Mouse (Mus musculus) v-Abl transformed pro-B cells (cell line): ENCODE data around the gene Cit.

Source experiments
- in situ Hi-C, 2 experiments: fragments of 400-800 bp; cut with MboI; formaldehyde crosslinking; loops; one replicate each; pipeline ENCODE4 v1.15.1; 2025; ENCODE audit not compliant: unreplicated experiment in 2 of 2

Gene Cit

DNA sequence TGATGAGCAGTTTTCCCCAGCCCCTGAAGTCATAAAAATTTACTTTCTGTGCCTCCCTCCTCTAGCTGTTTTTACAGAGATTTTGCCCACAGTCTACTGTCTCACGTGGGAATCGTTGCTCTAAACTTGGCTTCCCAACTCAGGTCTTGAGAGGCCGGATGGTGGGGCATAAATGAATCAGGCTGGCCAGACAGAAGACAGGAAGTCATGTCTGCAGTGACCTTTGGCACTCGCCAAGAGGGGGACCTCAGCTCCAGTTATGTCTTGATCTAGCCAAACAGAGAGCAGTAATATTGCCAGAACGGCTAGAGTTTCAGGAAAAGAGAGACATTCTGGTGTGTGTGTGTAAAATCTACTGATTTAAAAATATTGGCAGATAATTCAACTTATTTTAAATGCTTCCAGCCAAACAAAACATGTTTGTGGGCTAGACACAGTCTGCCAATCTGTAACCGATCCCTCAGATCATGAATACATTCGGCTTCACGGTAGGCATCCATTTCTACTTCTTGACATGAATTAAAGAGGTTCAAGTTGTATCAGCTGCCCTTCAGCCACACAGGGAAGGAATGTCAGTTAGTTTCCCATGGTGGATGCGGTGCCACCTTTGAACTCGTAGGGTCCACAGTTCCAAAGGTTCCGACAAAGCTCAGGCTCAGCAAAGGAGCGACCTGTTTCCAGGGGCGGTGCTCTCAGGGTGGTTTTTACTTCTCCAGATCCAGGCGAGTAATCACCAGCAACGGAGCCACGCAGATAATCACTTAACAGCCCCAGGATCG lies 5.4 kb downstream of the Cit start:
- in situ Hi-C loops = no loop called here

DNA sequence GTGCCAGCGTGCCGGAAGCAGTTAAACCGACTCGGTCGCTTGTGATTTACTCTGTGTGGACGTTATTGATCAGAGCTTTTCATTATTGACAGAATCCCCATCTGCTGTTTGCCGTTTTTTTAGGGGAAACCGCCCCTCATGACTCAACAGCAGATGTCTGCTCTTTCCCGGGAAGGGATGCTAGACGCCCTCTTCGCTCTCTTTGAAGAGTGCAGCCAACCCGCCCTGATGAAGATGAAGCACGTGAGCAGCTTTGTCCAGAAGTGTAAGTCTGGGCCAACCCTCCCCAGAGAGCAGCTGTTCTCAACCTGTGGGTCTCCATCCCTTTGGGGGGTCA lies 5.9 kb downstream of the Cit start:
- in situ Hi-C loops = no loop called here

DNA sequence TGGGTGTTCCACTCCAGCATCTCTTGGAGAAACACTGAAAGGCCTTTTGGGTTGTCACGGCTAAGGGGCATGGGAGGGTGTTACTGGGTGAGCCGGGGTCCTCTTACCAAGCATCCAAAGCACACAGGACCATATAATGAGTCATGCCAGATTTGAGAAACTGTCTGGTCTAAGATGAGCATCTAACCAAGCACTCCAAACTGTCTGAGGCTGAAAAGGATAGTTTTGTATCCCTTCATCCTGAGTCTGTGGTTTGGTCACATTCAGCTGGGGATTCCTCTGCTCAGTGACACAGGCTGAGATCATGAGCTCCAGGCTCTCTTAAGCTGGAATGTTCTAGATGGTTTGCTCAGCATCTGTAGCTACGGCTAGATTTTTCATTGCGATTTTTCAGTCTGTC lies 7.4 kb downstream of the Cit start:
- in situ Hi-C loops = no loop called here

DNA sequence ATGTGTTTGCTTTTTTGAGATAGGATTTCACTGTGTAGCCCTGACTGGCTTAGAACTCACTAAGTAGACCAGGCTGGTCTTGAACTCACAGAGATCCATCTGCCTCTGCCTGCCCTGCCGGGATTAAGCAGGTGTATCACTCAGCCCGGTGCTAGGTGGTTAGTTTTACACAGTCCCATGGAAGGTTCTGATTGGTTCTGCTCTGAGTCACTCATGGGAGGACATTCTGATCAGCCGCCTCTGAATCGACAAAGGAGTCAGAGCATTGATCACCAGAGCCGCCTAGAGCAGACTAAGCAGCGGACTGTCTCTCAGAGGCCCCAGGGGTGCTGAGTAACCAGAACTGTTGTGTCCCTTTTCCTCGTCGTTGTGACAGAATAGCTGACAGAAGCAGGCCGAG lies 8.6 kb downstream of the Cit start:
- in situ Hi-C loops = no loop called here

DNA sequence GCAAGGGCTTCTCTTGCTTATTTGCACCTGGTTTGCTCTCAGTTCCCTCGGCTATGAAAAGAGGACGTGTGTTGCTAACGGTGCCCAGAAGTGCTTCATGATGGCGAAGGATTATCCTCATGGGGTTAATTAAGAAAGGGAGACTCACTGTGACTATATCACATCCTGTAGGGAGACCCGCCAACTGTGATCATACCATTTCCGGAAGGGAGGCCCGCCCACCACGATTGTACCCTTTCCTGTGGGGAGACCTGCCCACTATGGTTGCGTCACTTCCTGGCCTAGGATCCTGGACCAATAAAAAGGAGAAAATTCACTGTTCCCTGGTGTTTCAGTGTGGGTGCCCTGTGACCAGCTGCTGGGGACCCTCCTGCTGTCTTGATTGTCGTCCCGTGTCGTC lies 9.3 kb downstream of the Cit start:
- in situ Hi-C loops = no loop called here

DNA sequence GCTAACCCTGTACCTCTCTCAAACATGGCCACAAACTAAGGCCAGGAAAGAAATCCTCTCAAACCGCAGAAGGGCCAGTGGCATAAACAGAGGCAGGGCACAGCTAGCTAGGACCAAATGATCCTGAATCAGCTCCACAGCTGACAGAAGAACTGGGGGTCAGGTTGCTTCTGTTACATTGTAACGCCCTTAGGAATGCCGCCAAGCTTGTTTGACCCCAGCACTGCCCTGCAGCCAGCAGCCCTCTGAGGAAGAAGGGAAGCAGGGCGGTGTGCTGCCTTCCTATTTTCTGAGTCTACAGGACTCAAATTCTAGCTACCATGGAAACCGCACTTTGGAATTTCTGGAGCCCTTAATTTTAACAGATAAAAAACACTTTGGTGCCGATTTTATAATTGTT lies 13.6 kb downstream of the Cit start:
- in situ Hi-C loops = no loop called here

DNA sequence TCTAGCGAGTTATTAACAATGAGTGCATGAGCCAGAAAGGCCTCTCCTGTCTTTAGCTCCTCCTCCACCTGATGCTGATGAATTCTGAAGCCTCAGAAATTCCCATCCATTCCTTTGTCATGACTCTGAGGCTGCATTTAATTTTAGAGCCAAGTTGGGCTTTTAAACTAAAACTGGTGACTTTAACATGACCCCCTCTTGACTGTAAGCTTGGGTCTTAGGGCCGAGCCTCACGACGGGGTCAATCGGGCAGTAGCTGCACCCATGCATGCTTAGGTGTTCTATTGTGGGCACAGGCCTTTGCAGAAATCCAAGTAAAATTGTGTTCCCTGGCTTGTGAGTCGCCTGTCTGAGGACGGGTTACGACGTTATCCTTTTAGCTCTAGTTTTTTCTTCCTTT lies 14.4 kb downstream of the Cit start:
- in situ Hi-C loops = no loop called here

DNA sequence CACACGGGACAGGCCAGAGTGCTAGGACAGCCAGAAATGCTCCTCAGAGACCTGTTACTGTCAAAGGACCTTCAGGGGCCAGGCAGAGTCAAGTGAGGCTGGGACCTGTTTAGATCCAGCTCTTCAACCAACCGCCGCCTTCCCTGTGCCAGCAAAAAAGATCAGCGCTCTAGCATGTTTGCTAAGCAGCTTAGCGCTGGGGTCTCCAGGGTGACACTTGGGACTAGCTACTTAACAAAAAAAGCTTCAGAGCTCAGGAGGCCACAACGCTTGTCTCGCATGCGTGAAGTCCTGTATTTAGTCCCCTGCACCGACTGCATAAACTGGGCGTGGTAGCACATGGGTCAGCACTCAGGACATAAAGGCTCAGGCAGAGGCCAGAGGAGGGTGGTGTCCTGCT lies 16.9 kb downstream of the Cit start:
- in situ Hi-C loops = no loop called here

DNA sequence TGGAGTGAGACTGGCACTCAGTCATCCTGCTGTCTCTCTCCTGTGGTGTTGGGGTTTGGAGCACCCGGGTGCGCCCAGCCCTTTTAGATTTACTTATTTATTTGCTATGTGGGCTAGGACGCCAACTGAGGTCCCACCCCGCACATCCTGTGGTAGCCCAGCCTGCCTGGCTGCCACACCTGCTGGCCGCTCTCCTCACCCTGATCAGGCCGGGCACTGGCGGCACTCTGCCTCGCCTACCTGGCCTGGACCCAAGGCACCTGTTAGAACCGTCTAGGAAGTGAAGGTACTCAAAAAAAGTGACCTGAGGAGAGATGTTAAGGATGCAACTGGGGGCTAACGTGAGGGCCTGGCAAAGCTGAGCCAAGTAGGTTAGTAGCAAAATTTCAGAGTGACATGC lies 17.4 kb downstream of the Cit start:
- in situ Hi-C loops = no loop called here

DNA sequence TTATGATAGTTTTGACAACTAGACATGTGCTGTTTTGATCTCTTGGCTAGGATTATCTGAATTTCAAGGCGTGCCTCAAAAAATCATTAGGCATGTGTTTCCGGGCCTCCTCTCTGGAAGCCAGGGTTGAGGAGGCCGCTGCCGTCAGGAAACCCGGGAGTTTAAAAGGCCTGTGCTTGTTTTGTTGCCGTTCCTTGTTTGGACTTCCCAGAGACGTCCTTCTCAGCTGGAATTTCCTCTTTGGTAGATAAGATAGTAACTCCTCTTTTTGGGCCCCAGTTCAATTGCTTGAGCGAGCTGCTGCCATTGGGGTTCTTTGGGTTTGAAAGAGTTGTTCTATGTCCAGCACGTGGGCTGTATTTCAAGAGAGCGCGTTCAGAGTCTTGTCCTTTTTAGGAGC lies 21.2 kb downstream of the Cit start:
- in situ Hi-C loops = no loop called here

DNA sequence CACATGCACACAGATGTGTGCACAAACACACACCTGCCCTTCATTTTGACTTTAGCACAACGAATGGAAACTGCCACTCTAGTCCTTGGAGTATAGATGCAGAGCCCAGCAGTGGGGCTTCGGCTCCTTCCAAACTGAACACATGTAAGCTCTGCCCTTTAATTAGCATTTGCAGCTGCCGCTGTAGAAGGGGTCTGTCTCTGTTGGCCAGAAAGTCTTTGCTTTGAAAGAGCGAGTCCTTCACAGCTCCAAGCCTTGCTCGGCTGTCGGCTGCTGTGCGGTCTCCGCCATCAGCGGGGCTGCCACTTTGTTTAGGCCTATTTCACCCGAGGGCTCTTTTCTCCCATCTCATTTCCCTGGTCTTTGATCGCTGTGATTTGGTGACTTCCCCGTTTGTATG lies 23.5 kb downstream of the Cit start:
- in situ Hi-C loops = no loop called here

DNA sequence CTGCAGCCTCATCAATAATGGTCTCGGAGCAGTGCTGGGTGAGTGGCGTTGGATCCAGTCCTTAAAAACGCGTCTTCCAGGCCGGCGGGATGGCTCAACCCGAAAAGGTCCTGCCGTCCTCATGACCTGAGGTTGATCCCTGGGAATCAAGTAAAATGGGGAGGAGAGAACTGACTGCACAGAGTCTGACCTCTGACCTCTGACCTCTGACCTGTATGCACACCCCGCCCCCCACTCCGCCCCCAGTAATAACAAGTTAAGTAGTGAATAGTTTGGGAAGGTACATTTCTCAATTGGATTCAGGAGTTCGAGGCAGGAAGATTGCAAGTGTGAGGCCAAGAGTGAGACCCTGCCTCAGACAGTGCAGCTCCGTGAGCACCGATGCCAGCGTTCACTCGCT lies 24.1 kb downstream of the Cit start:
- in situ Hi-C loops = no loop called here

DNA sequence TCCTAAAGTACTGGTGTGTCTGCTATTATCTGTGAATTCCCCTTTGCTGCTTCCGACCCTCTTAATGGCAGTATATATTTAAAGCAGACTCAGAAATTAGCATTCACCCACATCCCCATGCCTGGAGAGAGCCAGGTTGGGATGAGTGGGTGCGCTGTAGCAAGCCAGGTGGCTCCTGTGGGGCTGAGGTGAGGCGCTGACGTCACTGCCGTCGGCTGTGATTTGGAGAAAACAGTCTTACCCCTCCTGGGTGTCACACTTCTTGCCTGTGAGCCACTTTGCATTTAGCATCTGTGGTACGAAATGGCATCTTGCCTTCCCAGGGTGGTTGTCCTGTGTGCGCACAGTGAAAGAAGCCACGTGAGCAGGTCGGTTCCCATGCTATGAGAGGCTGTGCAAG lies 26.1 kb downstream of the Cit start:
- in situ Hi-C loops = no loop called here

DNA sequence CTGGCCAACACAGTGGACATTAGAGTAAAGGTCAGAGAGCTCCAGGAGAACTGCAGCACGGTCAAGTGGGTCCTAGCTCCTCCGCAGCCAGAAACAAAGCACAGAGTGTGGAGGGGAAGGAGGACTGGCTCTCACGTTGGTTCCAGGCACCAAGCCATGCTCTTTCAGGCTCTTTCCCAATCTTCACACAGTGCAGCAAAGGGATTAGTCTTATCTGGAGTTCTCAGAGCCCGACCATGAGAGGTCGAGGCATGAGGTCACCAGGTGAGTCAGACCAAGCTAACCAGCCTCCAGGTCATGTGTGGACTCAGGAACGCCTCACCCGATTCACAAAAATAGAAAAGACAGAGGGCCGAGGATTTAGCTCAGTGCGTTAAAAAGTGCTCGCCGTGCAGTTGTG lies 27.0 kb downstream of the Cit start:
- in situ Hi-C loops = no loop called here

DNA sequence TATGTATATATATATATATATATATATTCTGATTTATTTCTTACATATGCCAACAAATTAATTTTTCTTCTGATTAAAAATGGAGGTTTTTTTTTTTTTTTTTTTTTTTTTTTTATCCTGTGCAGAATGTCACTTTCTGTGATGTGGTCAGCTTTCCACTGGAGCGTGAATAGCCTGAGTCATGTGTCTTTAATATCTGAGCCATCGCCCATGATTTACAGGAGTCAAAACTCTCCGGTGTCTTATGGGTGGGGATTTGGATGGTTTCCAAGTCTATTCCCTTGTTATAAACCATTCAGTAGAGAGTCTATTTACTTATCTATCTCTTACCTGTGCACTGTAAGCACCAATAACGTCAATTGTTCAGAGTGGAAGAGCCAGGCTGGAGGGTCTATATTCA lies 27.9 kb downstream of the Cit start:
- in situ Hi-C loops = no loop called here

DNA sequence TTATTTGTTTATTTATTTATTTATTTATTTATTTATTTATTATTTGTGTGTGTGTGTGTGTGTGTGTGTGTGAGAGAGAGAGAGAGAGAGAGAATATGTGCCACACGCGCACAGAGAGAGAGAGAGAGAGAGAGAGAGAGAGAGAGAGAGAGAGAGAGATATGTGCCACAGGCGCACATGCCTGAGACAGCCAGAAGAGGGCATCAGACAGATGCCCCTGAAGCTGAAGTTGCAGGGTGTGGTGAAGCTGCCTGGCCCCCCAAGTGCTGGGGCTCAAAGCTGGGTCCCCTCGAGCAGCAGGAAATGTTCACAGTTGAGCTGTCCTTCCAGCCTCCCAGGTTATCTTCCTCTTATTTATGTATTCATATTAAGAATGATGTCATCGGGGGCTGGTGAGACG lies 32.3 kb downstream of the Cit start:
- in situ Hi-C loops = no loop called here

DNA sequence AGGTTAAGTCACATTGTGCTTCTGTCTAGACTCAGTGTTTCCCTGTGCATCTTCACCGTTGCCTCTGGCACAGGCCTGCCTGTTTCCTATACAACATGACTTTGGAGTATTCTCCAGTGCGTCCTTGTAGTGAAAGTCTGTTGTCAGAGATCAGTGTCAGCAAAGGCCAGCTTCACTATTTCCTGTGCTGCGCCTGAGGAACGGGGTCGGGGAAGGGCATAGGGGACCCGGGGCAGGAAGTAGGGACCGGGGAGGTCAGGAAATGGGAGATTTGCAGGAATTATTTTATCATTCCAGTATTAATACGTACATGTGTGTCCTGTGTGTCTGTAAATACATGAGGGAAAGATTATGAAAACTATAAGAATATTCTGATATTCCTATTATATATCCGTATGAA lies 37.1 kb downstream of the Cit start:
- in situ Hi-C loops = no loop called here

DNA sequence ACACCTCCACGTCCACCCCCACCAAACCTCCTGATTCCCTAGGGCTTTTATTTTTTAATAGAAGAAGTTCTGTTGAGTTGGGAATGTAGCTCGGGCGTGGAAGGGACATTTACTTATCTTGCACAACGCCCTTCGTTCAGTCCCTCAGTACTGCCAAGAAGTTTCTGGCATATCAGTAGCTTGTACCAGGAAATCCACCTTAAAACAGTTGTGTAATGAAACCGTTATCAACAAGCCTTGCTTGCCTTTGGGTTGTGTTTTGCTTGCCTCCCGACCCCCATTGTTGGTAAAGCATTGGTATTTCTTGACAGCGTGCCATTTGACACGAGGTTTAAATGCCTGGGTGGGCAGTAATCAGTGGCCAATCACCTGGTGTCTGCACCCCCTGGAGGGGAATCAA lies 39.4 kb downstream of the Cit start:
- in situ Hi-C loops = no loop called here

DNA sequence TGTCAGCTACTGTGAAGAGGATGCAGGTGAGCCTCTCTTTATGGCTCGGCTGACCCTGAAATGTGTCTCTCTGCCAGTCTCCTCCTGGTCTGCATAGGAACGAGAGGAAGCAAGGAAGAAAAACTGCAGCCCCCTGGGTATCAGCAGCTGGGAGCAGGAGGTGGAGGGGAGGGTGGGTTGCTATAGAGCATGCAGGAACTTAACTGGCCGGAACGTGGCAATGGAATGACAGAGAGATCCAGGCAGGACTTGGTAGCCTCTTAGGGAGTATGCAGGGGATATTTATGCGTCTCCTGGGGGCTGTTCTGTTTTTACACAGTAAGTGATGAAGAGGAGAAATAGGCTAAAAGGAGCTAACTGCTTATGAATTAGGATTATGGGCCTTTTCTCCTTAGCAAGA lies 48.7 kb downstream of the Cit start:
- in situ Hi-C loops = no loop called here

DNA sequence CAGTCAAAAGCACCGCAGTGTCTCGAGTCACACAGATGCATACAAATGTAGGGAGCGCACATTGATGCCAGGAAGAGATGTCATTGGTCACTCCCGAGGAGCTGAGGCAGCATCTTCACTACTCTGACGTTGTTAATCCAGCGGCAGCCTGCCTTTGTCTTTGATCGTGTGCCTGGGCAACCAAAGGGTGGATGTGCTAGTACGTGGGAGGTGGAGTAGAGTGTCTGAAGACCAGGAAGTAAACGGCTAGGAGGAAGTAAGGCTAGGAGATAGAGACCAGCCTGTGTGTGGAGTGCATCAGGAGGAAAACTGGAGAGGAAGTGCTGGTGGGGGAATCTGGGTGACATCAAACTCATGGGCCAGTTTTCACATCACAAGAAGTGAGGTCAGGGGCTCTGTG lies 52.0 kb downstream of the Cit start:
- in situ Hi-C loops = no loop called here

DNA sequence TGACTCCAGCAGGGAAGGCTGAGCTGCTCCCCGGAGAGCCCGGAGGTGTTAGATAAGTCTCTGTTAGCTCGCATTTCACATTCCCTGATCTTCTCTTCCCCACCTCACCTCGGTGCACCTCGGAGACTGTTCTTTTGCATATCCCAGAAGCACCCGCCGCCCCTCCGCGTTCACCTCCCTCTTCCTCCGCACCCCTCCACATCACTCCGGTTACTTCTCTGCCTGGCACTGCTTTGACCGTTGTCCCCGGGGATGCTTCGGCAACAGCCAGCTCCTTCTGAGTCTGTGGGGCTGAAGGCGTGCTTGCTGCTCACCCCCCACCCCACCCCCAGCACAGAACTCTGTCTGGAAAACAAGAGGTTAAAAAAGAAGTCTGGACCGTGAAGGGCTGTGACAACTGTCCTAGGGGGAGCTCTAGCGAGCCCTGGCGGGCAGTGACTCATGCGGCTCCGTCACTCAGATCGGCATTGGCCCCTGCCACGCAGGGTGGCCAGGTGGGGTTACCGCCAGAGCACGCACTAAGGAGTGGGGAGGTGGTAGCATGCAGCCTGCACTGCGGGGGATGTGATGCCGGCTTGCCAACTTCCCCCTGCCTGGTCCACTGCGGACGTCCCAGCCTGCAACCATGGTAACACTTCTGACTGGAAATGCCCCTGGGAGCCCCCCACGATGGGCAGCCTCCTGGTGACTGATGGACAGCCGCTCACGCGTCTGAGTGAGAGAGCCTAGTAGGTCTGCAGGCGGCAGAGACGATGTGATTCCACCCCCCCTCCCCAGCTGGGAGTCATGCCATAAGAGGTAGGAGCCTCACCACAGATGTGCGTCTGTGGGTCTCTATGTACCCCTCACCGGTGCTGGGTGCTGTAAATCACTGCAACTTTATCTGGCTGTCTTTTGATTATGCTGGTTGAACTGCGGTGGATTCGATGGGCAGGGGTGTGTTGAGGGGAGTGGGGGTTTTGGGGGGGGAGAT lies 62.2 kb downstream of the Cit start:
- in situ Hi-C loops = no loop called here

DNA sequence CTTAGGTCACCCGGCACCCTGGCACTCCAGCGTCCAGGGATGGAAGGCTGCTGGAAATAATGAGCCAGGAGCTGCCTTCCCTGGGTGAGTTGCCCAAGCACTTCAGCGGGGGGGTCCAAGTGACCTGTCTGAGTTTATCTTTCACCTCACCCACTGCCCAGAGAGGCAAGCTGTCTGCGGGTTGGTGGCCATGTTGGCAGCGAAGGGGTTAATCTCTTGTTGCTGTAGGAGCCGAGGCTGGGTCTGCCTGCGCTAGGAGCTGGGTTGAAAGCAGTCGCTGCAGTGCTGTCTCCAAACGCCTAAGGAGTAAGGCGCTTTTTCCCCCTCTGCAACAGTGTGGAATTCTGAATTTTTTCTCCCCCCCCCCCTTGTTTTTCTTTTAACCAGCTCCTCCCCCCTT lies 63.2 kb downstream of the Cit start:
- in situ Hi-C loops = no loop called here
